Mouse (Mus musculus) CH12.LX (cell line): Measurements from ENCODE around the gene Ell3. TPM values are rescaled to one million over a fixed set of nuclear protein-coding genes. Genes with fewer than 3 reads are reported as not detected.

ENCODE experiments used
- DNase-seq: peaks from one replicate; pipeline ENCODE4 v3.0.0-alpha.2; 2013; ENCODE audit errors: extremely low read depth
- H3K27ac ChIP-seq: 2 replicates; pipeline ENCODE4 v1.5.1; 2012; ENCODE audit warnings: low read depth, mild to moderate bottlenecking, control low read depth, moderate library complexity; ENCODE audit not compliant: insufficient read depth
- H3K27me3 ChIP-seq: replicated peaks from 2 replicates; pipeline ENCODE3; 2012; ENCODE audit warnings: inconsistent platforms
- H3K36me3 ChIP-seq, 2 experiments: replicated peaks in 1 of 2; 2 replicates each; pipeline versions ENCODE3 to v1.6.1; 2012; ENCODE audit warnings: inconsistent platforms in 1 of 2, low read length in 1 of 2, mild to moderate bottlenecking in 1 of 2, mixed read lengths in 1 of 2, moderate library complexity in 1 of 2; ENCODE audit not compliant: control insufficient read depth in 1 of 2, insufficient read depth in 1 of 2
- H3K4me1 ChIP-seq, 2 experiments: 2 replicates each; pipeline ENCODE4 v1.6.1; 2012; ENCODE audit warnings: inconsistent platforms in 1 of 2, moderate library complexity in 1 of 2; ENCODE audit not compliant: insufficient read depth in 2 of 2, control insufficient read depth in 1 of 2
- H3K4me2 ChIP-seq: 2 replicates; pipeline ENCODE4 v1.6.1; 2012; ENCODE audit warnings: low read depth, mild to moderate bottlenecking, control low read depth; ENCODE audit not compliant: poor library complexity, insufficient read depth, severe bottlenecking
- H3K4me3 ChIP-seq, 3 experiments: fragments of 150-350 bp in 1 of 3; sonication (generic) in 1 of 3; replicated peaks in 1 of 3; 2 replicates each; pipeline versions ENCODE3 to v1.5.1; 2011 to 2012; ENCODE audit warnings: low read depth in 2 of 3, low read length in 2 of 3, mild to moderate bottlenecking in 2 of 3, moderate library complexity in 2 of 3, control low read depth in 1 of 3, improper control_type of control experiment in 1 of 3, inconsistent platforms in 1 of 3, mixed read lengths in 1 of 3; ENCODE audit not compliant: poor library complexity in 1 of 3
- H3K79me2 ChIP-seq: replicated peaks from 2 replicates; pipeline ENCODE4 v1.6.1; 2012; ENCODE audit warnings: mild to moderate bottlenecking, moderate library complexity; ENCODE audit not compliant: control insufficient read depth, poor library complexity, insufficient read depth, severe bottlenecking; ENCODE audit errors: extremely low read depth
- H3K9ac ChIP-seq: 2 replicates; pipeline ENCODE4 v1.6.1; 2012; ENCODE audit warnings: low read depth, mild to moderate bottlenecking, control low read depth, moderate library complexity; ENCODE audit not compliant: insufficient read depth
- H3K9me3 ChIP-seq: replicated peaks from 2 replicates; pipeline ENCODE3; 2012; ENCODE audit warnings: low read length, inconsistent platforms, mixed read lengths
- BHLHE40 ChIP-seq: IDR thresholded peaks from 2 replicates; pipeline ENCODE4 v1.6.1; 2011; ENCODE audit warnings: mild to moderate bottlenecking, low read depth, low read length, improper control_type of control experiment
- ELF1 ChIP-seq: IDR thresholded peaks from 2 replicates; pipeline ENCODE4 v1.6.1; 2014; ENCODE audit warnings: low read depth, mild to moderate bottlenecking, inconsistent platforms, low read length, improper control_type of control experiment
- ETS1 ChIP-seq: conservative IDR thresholded peaks from 2 replicates; pipeline ENCODE4 v1.6.1; 2012; ENCODE audit warnings: low read depth, mild to moderate bottlenecking, inconsistent platforms, low read length, improper control_type of control experiment, moderate library complexity
- GABPA ChIP-seq: IDR thresholded peaks from 2 replicates; pipeline ENCODE4 v1.6.1; 2012; ENCODE audit warnings: low read depth, low read length, improper control_type of control experiment, inconsistent platforms; ENCODE audit not compliant: insufficient replicate concordance
- IRF4 ChIP-seq: IDR thresholded peaks from 2 replicates; pipeline ENCODE4 v1.6.1; 2014; ENCODE audit warnings: low read depth, mild to moderate bottlenecking, inconsistent platforms, low read length, improper control_type of control experiment
- JUN ChIP-seq: IDR thresholded peaks from 2 replicates; pipeline ENCODE4 v1.6.1; 2011; ENCODE audit warnings: low read depth, mild to moderate bottlenecking, low read length, improper control_type of control experiment, moderate library complexity; ENCODE audit not compliant: insufficient read depth
- KAT2A ChIP-seq: IDR thresholded peaks from 2 replicates; pipeline ENCODE4 v1.6.1; 2012; ENCODE audit warnings: low read length, improper control_type of control experiment, inconsistent platforms; ENCODE audit not compliant: insufficient replicate concordance
- MEF2A ChIP-seq: IDR thresholded peaks from 2 replicates; pipeline ENCODE4 v1.6.1; 2014; ENCODE audit warnings: low read depth, mild to moderate bottlenecking, inconsistent platforms, low read length, improper control_type of control experiment, borderline replicate concordance
- MYC ChIP-seq: IDR thresholded peaks from 2 replicates; pipeline ENCODE4 v1.6.1; 2011; ENCODE audit warnings: low read depth, mild to moderate bottlenecking, improper control_type of control experiment, low read length
- POLR2AphosphoS2 ChIP-seq: IDR thresholded peaks from 2 replicates; pipeline ENCODE4 v1.6.1; 2011; ENCODE audit warnings: low read depth, low read length, improper control_type of control experiment
- UBTF ChIP-seq: IDR thresholded peaks from 2 replicates; pipeline ENCODE4 v1.6.1; 2012; ENCODE audit warnings: low read depth, mild to moderate bottlenecking, inconsistent platforms, low read length, improper control_type of control experiment, moderate library complexity
- ZC3H11A ChIP-seq: IDR thresholded peaks from 2 replicates; pipeline ENCODE4 v1.6.1; 2012; ENCODE audit warnings: low read depth, mild to moderate bottlenecking, inconsistent platforms, low read length, improper control_type of control experiment
- ZKSCAN1 ChIP-seq: IDR thresholded peaks from 2 replicates; pipeline ENCODE4 v1.6.1; 2012; ENCODE audit warnings: low read depth, inconsistent platforms, low read length, improper control_type of control experiment, borderline replicate concordance
- dilution Hi-C: fragments of 300-500 bp; cut with MboI; formaldehyde crosslinking; loops from 2 replicates; pipeline ENCODE4 v1.14.3; 2020; ENCODE audit warnings: low sequenced_read_pairs; ENCODE audit not compliant: extremely low pct_unique_long_range_greater_than_20kb, extremely low pct_ligation_motif_present
- in situ Hi-C: fragments of 300-500 bp; cut with MboI; formaldehyde crosslinking; loops from 3 replicates; pipeline ENCODE4 v1.14.3; 2019; ENCODE audit warnings: low sequenced_read_pairs, low pct_ligation_motif_present, low pct_unique_long_range_greater_than_20kb, mixed read lengths
- polyA plus RNA-seq: library from polyadenylated mRNA; unstranded; fragments of >175 nt; gene quantifications from 2 replicates; pipeline ENCODE4 v1.2.1, GENCODE M21; 2012; ENCODE audit warnings: low read depth; ENCODE audit not compliant: insufficient read length
- total RNA-seq, 2 experiments: library from RNA; depleted of rRNA; stranded (reverse); fragments of 300-350 nt in 1 of 2; fragments of >200 nt in 1 of 2; gene quantifications; 2 replicates each; pipeline ENCODE4 v1.2.3; 2012 to 2014

Ell3 gene
- total and polyA plus RNA-seq, 3 experiments, result 0.38 to 2.3 (median 1.0) TPM

- Histone ChIP-seq H3K27ac (peak overlapping the region; percentile 50; the same call in 1 of the 2 replicates), H3K36me3 (peaks cover 20 to 57% of the 10 kb centered on the region in 2 experiments), H3K79me2 (peaks cover 83% of the 10 kb centered on the region), H3K9me3 (no peaks in the 10 kb centered on the region), H3K9ac (no peak overlapping the region), H3K4me2 (peak overlapping the region; percentile 21; the same call in 1 of the 2 replicates), H3K4me3 (no peak overlapping the region), H3K4me1 (peaks cover 8 to 53% of the 10 kb centered on the region in 2 experiments; a peak in 3 of 4 replicates), H3K27me3 (no peaks in the 10 kb centered on the region)
- TF ChIP-seq JUN, result no peak
- no peak for TF ChIP-seq POLR2AphosphoS2
- 0 out of 2 replicates have a peak, but pooled peaks have one; percentile 33 for TF ChIP-seq IRF4
- peak; percentile 59; the same call in 1 of the 2 replicates for TF ChIP-seq ETS1
- TF ChIP-seq BHLHE40, result no peak
- no peak for TF ChIP-seq KAT2A
- no peak for DNase-seq
- dilution Hi-C loops (no loop called here), in situ Hi-C loops (no loop called here)
Observed at GRCm38 (mm10) chr2:121418476-121418875, 25.6 kb downstream of the Ell3 start.

- no peak overlapping the region for H3K27ac ChIP-seq
- in situ Hi-C loops, result no loop called here
- no peak for DNase-seq
- no peak for TF ChIP-seq MYC
- TF ChIP-seq MEF2A, result no peak
- TF ChIP-seq ZKSCAN1, result no peak
- TF ChIP-seq, all 38 proteins: peak for 0
- Histone ChIP-seq H3K27me3 (no peaks in the 10 kb centered on the region), H3K9ac (no peak overlapping the region), H3K4me2 (peak overlapping the region; percentile 34; the same call in 1 of the 2 replicates), H3K36me3 (peaks cover 8 to 41% of the 10 kb centered on the region in 2 experiments), H3K4me1 (peaks cover 8 to 54% of the 10 kb centered on the region in 2 experiments; a peak in 3 of 4 replicates), H3K4me3 (no peak overlapping the region), H3K9me3 (no peaks in the 10 kb centered on the region), H3K79me2 (peaks cover 69% of the 10 kb centered on the region)
- dilution Hi-C loops, result no loop called here
Observed at GRCm38 (mm10) chr2:121416356-121416755, 27.7 kb downstream of the Ell3 start.

GRCm38 (mm10) chr2:121415591-121415990 lies 28.5 kb downstream of the Ell3 start:
- Histone ChIP-seq H3K4me2 (peak overlapping the region; percentile 94), H3K27ac (no peak overlapping the region), H3K9me3 (no peaks in the 10 kb centered on the region), H3K36me3 (peaks cover 8 to 39% of the 10 kb centered on the region in 2 experiments), H3K9ac (peak overlapping the region; percentile 36), H3K27me3 (no peaks in the 10 kb centered on the region), H3K4me1 (peaks cover 8 to 54% of the 10 kb centered on the region in 2 experiments; a peak in 3 of 4 replicates), H3K79me2 (peaks cover 62% of the 10 kb centered on the region), H3K4me3 (peak overlapping the region in 2 of 3 experiments; percentile 72 to 96)
- in situ Hi-C loops (no loop called here), dilution Hi-C loops (no loop called here)
- TF ChIP-seq ZC3H11A, result no peak
- TF ChIP-seq GABPA, result no peak
- no peak for TF ChIP-seq ELF1
- no peak for TF ChIP-seq UBTF
- DNase-seq, result no peak
